Mouse (Mus musculus): Measurements from ENCODE around the gene Tmem219. TPM values are rescaled to one million over a fixed set of nuclear protein-coding genes. Genes with fewer than 3 reads are reported as not detected.

Tmem219 gene
- polyA plus RNA-seq, 1 experiment from 2014 or later = 16.7 TPM

- Histone ChIP-seq H3K27me3 (replicated peaks; ENCODE audit: low read depth, poor library complexity, severe bottlenecking) (peaks cover 58% of the 10 kb centered on the region), H3K9me3 (no peaks in the 10 kb centered on the region), H3K4me1 (peaks cover 46% of the 10 kb centered on the region), H3K4me3 (no peak overlapping the region), H3K36me3 (replicated peaks) (peaks cover 44% of the 10 kb centered on the region), H3K27ac (replicated peaks) (no peak overlapping the region)
- 90% methylated on average over 6 of the region's 6 CpGs for WGBS
- no peak for DNase-seq (ENCODE audit: low spot score)
Observed at GRCm38 (mm10) chr7:126850161-126850560, 72.6 kb downstream of the Tmem219 start.

- Histone ChIP-seq H3K4me1 (peaks cover 46% of the 10 kb centered on the region), H3K36me3 (replicated peaks) (peaks cover 31% of the 10 kb centered on the region), H3K27ac (replicated peaks) (0 out of 2 replicates have a peak overlapping the region, but pooled peaks have one; percentile 11), H3K4me3 (peak overlapping the region; percentile 74), H3K27me3 (replicated peaks; ENCODE audit: low read depth, poor library complexity, severe bottlenecking) (peaks cover 62% of the 10 kb centered on the region), H3K9me3 (no peaks in the 10 kb centered on the region)
- DNase-seq (ENCODE audit: low spot score) = no peak
- WGBS = 34% methylated on average over 10 of the region's 10 CpGs
Observed at GRCm38 (mm10) chr7:126848794-126849193, 73.9 kb downstream of the Tmem219 start.

- 1% methylated on average over 74 of the region's 74 CpGs for WGBS
- DNase-seq (ENCODE audit: low spot score) = peak; percentile 74
- H3K36me3 ChIP-seq (replicated peaks) = peaks cover 20% of the 10 kb centered on the region
- H3K9me3 ChIP-seq = no peaks in the 10 kb centered on the region
- peak overlapping the region; percentile 78 for H3K27ac ChIP-seq (replicated peaks)
- H3K27me3 ChIP-seq (replicated peaks; ENCODE audit: low read depth, poor library complexity, severe bottlenecking) = peaks cover 62% of the 10 kb centered on the region
- peaks cover 46% of the 10 kb centered on the region for H3K4me1 ChIP-seq
- peak overlapping the region; percentile 74 for H3K4me3 ChIP-seq
Observed at GRCm38 (mm10) chr7:126847421-126848398, 75.0 kb downstream of the Tmem219 start.

- DNase-seq (ENCODE audit: low spot score) = no peak
- Histone ChIP-seq H3K27ac (replicated peaks) (peak within 1 kb of the TSS; percentile 78), H3K36me3 (replicated peaks) (peaks cover 14% of the 10 kb centered on the region), H3K4me3 (peak within 1 kb of the TSS; percentile 74), H3K4me1 (peaks cover 44% of the 10 kb centered on the region), H3K27me3 (replicated peaks; ENCODE audit: low read depth, poor library complexity, severe bottlenecking) (peaks cover 60% of the 10 kb centered on the region), H3K9me3 (no peaks in the 10 kb centered on the region)
- WGBS = 22% methylated on average over 4 of the region's 4 CpGs
Observed at GRCm38 (mm10) chr7:126847116-126847420, 75.6 kb downstream of the Tmem219 start, which contains the start of gene Doc2a. Gene Doc2a (plus strand): TSS chr7:126847416.

- no peaks in the 10 kb centered on the region; the same call in 1 of the 2 replicates for H3K9me3 ChIP-seq
- no peaks in the 10 kb centered on the region for H3K36me3 ChIP-seq (replicated peaks)
- H3K4me1 ChIP-seq = peaks cover 29% of the 10 kb centered on the region
- no peak overlapping the region for H3K4me3 ChIP-seq
- 83% methylated on average over 2 of the region's 2 CpGs for WGBS
- H3K27ac ChIP-seq (replicated peaks) = no peak overlapping the region
- H3K27me3 ChIP-seq (replicated peaks; ENCODE audit: low read depth, poor library complexity, severe bottlenecking) = peaks cover 47% of the 10 kb centered on the region
- DNase-seq (ENCODE audit: low spot score) = no peak
Observed at GRCm38 (mm10) chr7:126845516-126845915, 77.2 kb downstream of the Tmem219 start.

GRCm38 (mm10) chr7:126843276-126843675 is 79.4 kb downstream of the Tmem219 start:
- H3K4me1 ChIP-seq = peaks cover 16% of the 10 kb centered on the region
- no peaks in the 10 kb centered on the region; the same call in 1 of the 2 replicates for H3K9me3 ChIP-seq
- H3K27me3 ChIP-seq (replicated peaks; ENCODE audit: low read depth, poor library complexity, severe bottlenecking) = peaks cover 24% of the 10 kb centered on the region
- no peaks in the 10 kb centered on the region for H3K36me3 ChIP-seq (replicated peaks)
- H3K27ac ChIP-seq (replicated peaks) = no peak overlapping the region
- 85% methylated on average over 9 of the region's 9 CpGs for WGBS
- no peak for DNase-seq (ENCODE audit: low spot score)
- H3K4me3 ChIP-seq = no peak overlapping the region

Other genes starting within 250 kb of the Tmem219 start
- gene Sult1a1, start 246.5 kb downstream of the Tmem219 start, polyA plus RNA-seq (2016; fragmentation: Nextera tagmentation; extraction: Ambion mirVana) = 0.32 and 0.40 TPM in 2 replicates
- gene Bola2, start 227.5 kb downstream of the Tmem219 start, polyA plus RNA-seq (2016; fragmentation: Nextera tagmentation; extraction: Ambion mirVana) = 186 and 206 TPM in 2 replicates
- gene Slx1b, start 227.1 kb downstream of the Tmem219 start, polyA plus RNA-seq (2016; fragmentation: Nextera tagmentation; extraction: Ambion mirVana) = 14.4 and 15.1 TPM in 2 replicates
- gene Coro1a, start 215.1 kb downstream of the Tmem219 start, polyA plus RNA-seq (2016; fragmentation: Nextera tagmentation; extraction: Ambion mirVana) = 35.7 and 38.5 TPM in 2 replicates
- 51.9 and 57.2 TPM in 2 replicates for gene Mapk3, start 163.3 kb downstream of the Tmem219 start, polyA plus RNA-seq (2016; fragmentation: Nextera tagmentation; extraction: Ambion mirVana)
- gene Gdpd3, start 156.6 kb downstream of the Tmem219 start, polyA plus RNA-seq (2016; fragmentation: Nextera tagmentation; extraction: Ambion mirVana) = 0.96 and 1.8 TPM in 2 replicates
- 51.1 and 64.4 TPM in 2 replicates for gene Ypel3, start 146.0 kb downstream of the Tmem219 start, polyA plus RNA-seq (2016; fragmentation: Nextera tagmentation; extraction: Ambion mirVana)
- gene Tbx6, start 141.4 kb downstream of the Tmem219 start, polyA plus RNA-seq (2016; fragmentation: Nextera tagmentation; extraction: Ambion mirVana) = 0.36 and 0.60 TPM in 2 replicates
- gene Ppp4c, start 130.4 kb downstream of the Tmem219 start, polyA plus RNA-seq (2016; fragmentation: Nextera tagmentation; extraction: Ambion mirVana) = 390 and 408 TPM in 2 replicates
- gene Fam57b, start 125.2 kb downstream of the Tmem219 start, polyA plus RNA-seq (2016; fragmentation: Nextera tagmentation; extraction: Ambion mirVana) = 0.80 and 1.2 TPM in 2 replicates
- gene 4930451I11Rik, start 91.3 kb downstream of the Tmem219 start, polyA plus RNA-seq (2016; fragmentation: Nextera tagmentation; extraction: Ambion mirVana) = not detected in 2 replicates
- 3.1 and 5.5 TPM in 2 replicates for gene Doc2a, start 75.5 kb downstream of the Tmem219 start, polyA plus RNA-seq (2016; fragmentation: Nextera tagmentation; extraction: Ambion mirVana)
- gene Hirip3, start 60.9 kb downstream of the Tmem219 start, polyA plus RNA-seq (2016; fragmentation: Nextera tagmentation; extraction: Ambion mirVana) = 49.3 and 57.0 TPM in 2 replicates
- gene Ino80e, start 60.5 kb downstream of the Tmem219 start, polyA plus RNA-seq (2016; fragmentation: Nextera tagmentation; extraction: Ambion mirVana) = 114 and 118 TPM in 2 replicates
- gene Taok2, start 38.2 kb downstream of the Tmem219 start, polyA plus RNA-seq (2016; fragmentation: Nextera tagmentation; extraction: Ambion mirVana) = 55.3 and 56.9 TPM in 2 replicates
- gene Kctd13, start 6.0 kb upstream of the Tmem219 start, polyA plus RNA-seq (2016; fragmentation: Nextera tagmentation; extraction: Ambion mirVana) = 20.2 and 21.3 TPM in 2 replicates
- gene Asphd1, start 26.7 kb upstream of the Tmem219 start, polyA plus RNA-seq (2016; fragmentation: Nextera tagmentation; extraction: Ambion mirVana) = 0.14 and 0.15 TPM in 2 replicates
- 0.77 and 1.2 TPM in 2 replicates for gene Sez6l2, start 27.6 kb upstream of the Tmem219 start, polyA plus RNA-seq (2016; fragmentation: Nextera tagmentation; extraction: Ambion mirVana)
- gene Cdipt, start 53.0 kb upstream of the Tmem219 start, polyA plus RNA-seq (2016; fragmentation: Nextera tagmentation; extraction: Ambion mirVana) = 79.9 and 85.2 TPM in 2 replicates
- 0.50 and 0.77 TPM in 2 replicates for gene Cdiptos, start 53.2 kb upstream of the Tmem219 start, polyA plus RNA-seq (2016; fragmentation: Nextera tagmentation; extraction: Ambion mirVana)
- 4.1 TPM in 2 replicates for gene Mvp, start 91.7 kb upstream of the Tmem219 start, polyA plus RNA-seq (2016; fragmentation: Nextera tagmentation; extraction: Ambion mirVana)
- gene Pagr1b, start 93.6 kb upstream of the Tmem219 start, polyA plus RNA-seq (2016; fragmentation: Nextera tagmentation; extraction: Ambion mirVana) = 0.78 TPM in 1 of 2 replicates, not detected in the other
- gene Pagr1a, start 94.4 kb upstream of the Tmem219 start, polyA plus RNA-seq (2016; fragmentation: Nextera tagmentation; extraction: Ambion mirVana) = 41.1 and 107 TPM in 2 replicates
- gene Gm42742, start 98.2 kb upstream of the Tmem219 start, polyA plus RNA-seq (2016; fragmentation: Nextera tagmentation; extraction: Ambion mirVana) = 37.7 and 92.9 TPM in 2 replicates
- gene Prrt2, start 98.3 kb upstream of the Tmem219 start, polyA plus RNA-seq (2016; fragmentation: Nextera tagmentation; extraction: Ambion mirVana) = 2.7 and 3.4 TPM in 2 replicates
- 63.6 and 68.8 TPM in 2 replicates for gene Maz, start 104.1 kb upstream of the Tmem219 start, polyA plus RNA-seq (2016; fragmentation: Nextera tagmentation; extraction: Ambion mirVana)
- 200 and 207 TPM in 2 replicates for gene Kif22, start 119.6 kb upstream of the Tmem219 start, polyA plus RNA-seq (2016; fragmentation: Nextera tagmentation; extraction: Ambion mirVana)
- gene Zg16, start 164.4 kb upstream of the Tmem219 start, polyA plus RNA-seq (2016; fragmentation: Nextera tagmentation; extraction: Ambion mirVana) = not detected in 2 replicates
- gene AI467606, start 168.4 kb upstream of the Tmem219 start, polyA plus RNA-seq (2016; fragmentation: Nextera tagmentation; extraction: Ambion mirVana) = 0.54 and 1.4 TPM in 2 replicates
- gene Qprt, start 199.3 kb upstream of the Tmem219 start, polyA plus RNA-seq (2016; fragmentation: Nextera tagmentation; extraction: Ambion mirVana) = 3.7 and 4.1 TPM in 2 replicates
- gene Spn, start 214.9 kb upstream of the Tmem219 start, polyA plus RNA-seq (2016; fragmentation: Nextera tagmentation; extraction: Ambion mirVana) = 0.04 and 0.09 TPM in 2 replicates

Measured in embryonic facial prominence, embryonic 10.5 days (tissue).